Mouse (Mus musculus) cerebellum, adult 2 months (tissue): ENCODE results near the gene Sowahc. TPM values are rescaled to one million over a fixed set of nuclear protein-coding genes. Genes with fewer than 3 reads are reported as not detected.

Experiments
- DNase-seq, 2 experiments: peaks; one replicate each; pipeline ENCODE4 v3.0.0; 2021
- H3K27ac ChIP-seq: fragments of 200-500 bp; 2 replicates; pipeline ENCODE4 v1.5.1; 2012; ENCODE audit warnings: low read length, control low read depth, inconsistent platforms; ENCODE audit not compliant: insufficient read depth
- H3K27me3 ChIP-seq: fragments of 200-500 bp; 2 replicates; pipeline ENCODE4 v1.6.1; 2012; ENCODE audit warnings: inconsistent platforms, mild to moderate bottlenecking, low read length, moderate library complexity; ENCODE audit not compliant: control insufficient read depth, insufficient read depth
- H3K4me1 ChIP-seq: fragments of 200-500 bp; 2 replicates; pipeline ENCODE4 v1.6.1; 2011; ENCODE audit warnings: low read length; ENCODE audit not compliant: control insufficient read depth, insufficient read depth
- H3K4me3 ChIP-seq: fragments of 200-500 bp; replicated peaks from 2 replicates; pipeline ENCODE3; 2011; ENCODE audit warnings: mild to moderate bottlenecking, low read depth, low read length, control low read depth; ENCODE audit not compliant: insufficient read depth
- CTCF ChIP-seq: fragments of 200-500 bp; IDR thresholded peaks from 2 replicates; pipeline ENCODE4 v1.5.1; 2011; ENCODE audit warnings: low read depth, mild to moderate bottlenecking, control low read depth, low read length, moderate library complexity, borderline replicate concordance; ENCODE audit not compliant: insufficient read depth
- POLR2A ChIP-seq: fragments of 200-500 bp; IDR thresholded peaks from 2 replicates; pipeline ENCODE4 v1.6.1; 2011; ENCODE audit warnings: low read length, control low read depth, borderline replicate concordance; ENCODE audit not compliant: insufficient read depth
- WGBS: fragments of 180-500 bp; shearing (Covaris S2); methylation state at CpG from one replicate; pipeline ENCODE4 v1.1.7; 2018; 5-methylcytosine and 5-hydroxymethylcytosine counted together
- polyA plus RNA-seq: library from polyadenylated mRNA; depleted of rRNA; stranded (reverse); fragments of >200 nt; gene quantifications from 2 replicates; pipeline ENCODE4 v1.2.3, GENCODE M21; 2012; rRNA removed

The Sowahc gene
- polyA plus RNA-seq, 1 experiment: 6.0 TPM

DNA sequence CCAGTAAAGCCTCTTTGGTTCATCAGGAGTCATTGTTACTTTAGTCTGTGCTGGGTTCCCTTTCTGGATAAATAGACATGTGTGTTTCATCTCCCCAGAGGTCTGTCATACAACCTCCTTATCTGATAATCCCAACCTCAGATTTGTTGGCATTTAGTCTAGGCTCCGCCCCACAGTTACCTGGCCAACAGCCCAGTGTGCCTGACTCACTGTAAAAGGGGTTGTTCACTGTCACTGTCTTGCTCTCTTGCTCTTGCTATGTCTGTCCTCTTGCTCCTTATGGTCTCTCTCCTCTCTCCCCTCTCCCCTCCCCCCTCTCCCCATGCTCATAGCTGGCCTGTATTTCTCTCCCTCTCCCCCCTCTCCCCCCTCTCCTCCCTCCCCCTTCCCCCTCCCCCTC, 44.3 kb downstream of the Sowahc start:
- no peak overlapping the region for H3K4me3 ChIP-seq
- WGBS: 47% methylated on average over 1 of the region's 1 CpGs
- no peak overlapping the region for H3K27ac ChIP-seq
- H3K27me3 ChIP-seq: no peaks in the 10 kb centered on the region
- no peak for TF ChIP-seq CTCF
- no peak for TF ChIP-seq POLR2A
- DNase-seq: no peak
- no peaks in the 10 kb centered on the region for H3K4me1 ChIP-seq

DNA sequence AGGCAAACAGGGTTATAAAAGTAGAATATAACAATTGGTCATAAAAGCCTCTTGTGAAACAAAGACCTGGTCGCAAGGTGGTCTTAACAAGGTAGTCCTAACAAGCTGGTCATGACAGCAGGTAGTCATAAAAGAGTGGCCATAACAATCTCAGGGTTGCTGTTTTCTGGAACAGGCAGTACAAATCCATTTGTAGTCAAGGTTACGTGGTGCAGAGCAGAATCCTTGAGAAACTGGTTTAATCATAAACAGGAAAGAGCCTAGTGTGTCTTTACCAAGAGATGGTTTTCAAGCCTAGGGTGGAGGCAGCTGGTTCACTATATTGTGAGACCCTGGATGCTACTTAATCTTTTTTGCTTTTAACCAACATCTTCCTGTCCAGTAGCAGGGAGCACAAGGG, 45.5 kb downstream of the Sowahc start:
- Histone ChIP-seq H3K4me3 (no peak overlapping the region), H3K27ac (no peak overlapping the region), H3K27me3 (no peaks in the 10 kb centered on the region), H3K4me1 (no peaks in the 10 kb centered on the region)
- 97% methylated on average over 2 of the region's 2 CpGs for WGBS
- TF ChIP-seq CTCF: no peak
- TF ChIP-seq POLR2A: no peak
- DNase-seq: no peak

DNA sequence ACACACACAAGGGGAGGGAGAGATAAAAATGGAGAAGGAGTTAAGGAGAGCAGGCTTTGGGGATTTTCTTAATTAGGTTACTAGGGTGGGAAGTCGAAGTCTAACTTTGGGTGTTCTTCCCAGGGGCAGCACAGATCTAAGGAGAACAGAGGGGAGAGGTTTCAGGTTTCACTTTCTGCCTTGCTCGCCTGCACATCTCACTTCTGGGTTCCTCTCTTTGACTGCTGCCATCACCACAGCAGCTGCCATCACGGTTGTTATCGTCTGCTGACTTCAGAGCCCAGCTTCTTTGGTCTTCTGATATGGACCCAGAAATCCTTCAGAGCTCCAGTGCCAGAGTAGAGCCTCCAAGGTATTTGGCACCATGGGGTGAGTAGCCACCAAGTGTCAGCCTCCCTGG, 46.4 kb downstream of the Sowahc start:
- no peak for DNase-seq
- no peak overlapping the region for H3K4me3 ChIP-seq
- H3K4me1 ChIP-seq: no peaks in the 10 kb centered on the region
- H3K27ac ChIP-seq: no peak overlapping the region
- WGBS: 42% methylated on average over 4 of the region's 4 CpGs
- no peaks in the 10 kb centered on the region for H3K27me3 ChIP-seq
- no peak for TF ChIP-seq CTCF
- TF ChIP-seq POLR2A: no peak

DNA sequence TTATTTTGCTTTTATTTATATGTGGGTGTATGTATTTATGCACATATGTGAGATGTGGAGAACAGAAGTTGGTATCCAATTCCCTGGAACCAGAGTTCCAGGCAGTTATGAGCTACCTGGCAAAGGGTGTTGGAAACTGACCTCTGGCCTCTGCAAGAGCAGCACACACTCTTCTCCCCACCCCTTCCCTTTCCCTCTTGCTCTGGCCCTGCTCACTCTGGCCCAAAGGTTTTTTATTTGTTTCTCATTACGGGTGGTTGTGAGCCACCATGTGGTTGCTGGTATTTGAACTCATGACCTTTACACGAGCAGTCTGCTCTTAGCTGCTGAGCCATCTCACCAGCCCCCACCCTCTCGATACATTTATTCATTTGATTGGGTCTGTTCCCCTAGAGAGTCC, 47.0 kb downstream of the Sowahc start:
- TF ChIP-seq POLR2A (no peak), CTCF (no peak)
- 57% methylated on average over 3 of the region's 3 CpGs for WGBS
- H3K27me3 ChIP-seq: no peaks in the 10 kb centered on the region
- H3K4me1 ChIP-seq: no peaks in the 10 kb centered on the region
- no peak overlapping the region for H3K27ac ChIP-seq
- no peak for DNase-seq
- H3K4me3 ChIP-seq: no peak overlapping the region

DNA sequence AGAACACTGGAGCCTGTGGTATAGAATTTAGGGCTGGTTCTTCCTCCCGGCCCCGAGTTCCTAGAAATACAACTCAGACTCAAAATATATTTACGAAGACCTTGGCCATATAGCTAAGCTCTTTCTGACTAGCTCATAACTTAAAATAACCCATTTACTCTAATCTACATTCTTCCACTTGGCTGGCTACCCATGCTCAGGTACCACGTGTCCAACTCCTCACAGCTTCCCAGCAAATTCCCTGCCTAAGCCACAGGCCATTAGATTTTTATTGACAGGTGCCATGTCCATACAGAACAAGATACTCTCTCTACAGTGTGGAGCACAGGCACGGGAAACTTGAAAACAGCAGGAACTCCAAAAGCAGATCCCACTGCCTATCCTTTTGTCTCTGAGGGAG, 54.0 kb downstream of the Sowahc start:
- Histone ChIP-seq H3K4me1 (no peaks in the 10 kb centered on the region), H3K27me3 (no peaks in the 10 kb centered on the region), H3K4me3 (no peak overlapping the region), H3K27ac (no peak overlapping the region)
- no peak for DNase-seq
- no peak for TF ChIP-seq CTCF
- TF ChIP-seq POLR2A: no peak
- 69% methylated on average over 5 of the region's 5 CpGs for WGBS

Other genes with a start within 250 kb of the Sowahc start
- 8.5 and 8.6 TPM in 2 replicates for gene Sept10, start 106 bp upstream of the Sowahc start, polyA plus RNA-seq
- gene P4ha1, start 101.3 kb downstream of the Sowahc start, polyA plus RNA-seq: 17.7 and 18.8 TPM in 2 replicates
- 12.1 and 15.9 TPM in 2 replicates for gene Gm10273, start 173.7 kb downstream of the Sowahc start, polyA plus RNA-seq
- not detected in 2 replicates for gene Pla2g12b, start 181.7 kb downstream of the Sowahc start, polyA plus RNA-seq
- 0.13 and 0.14 TPM in 2 replicates for gene Oit3, start 219.8 kb downstream of the Sowahc start, polyA plus RNA-seq